Mouse (Mus musculus) E14TG2a.4 (cell line): Measurements from ENCODE around the gene Smad5.
A peak's percentile ranks its signal among the peaks of the same experiment; 100 is the strongest.

ENCODE experiments used
- H3K27me3 ChIP-seq: 2 replicates; pipeline ENCODE4 v1.6.1; 2014; ENCODE audit warnings: low read length, control low read depth; ENCODE audit not compliant: insufficient read depth
- H3K36me3 ChIP-seq: 2 replicates; pipeline ENCODE4 v1.6.1; 2014; ENCODE audit warnings: low read length, control low read depth; ENCODE audit not compliant: insufficient read depth
- H3K4me1 ChIP-seq: replicated peaks from 2 replicates; pipeline ENCODE4 v1.6.1; 2014; ENCODE audit warnings: low read depth, low read length, control low read depth
- H3K4me3 ChIP-seq: replicated peaks from 2 replicates; pipeline ENCODE4 v1.5.1; 2014; ENCODE audit warnings: mild to moderate bottlenecking, low read length
- H3K9me3 ChIP-seq: 2 replicates; pipeline ENCODE4 v1.6.1; 2014; ENCODE audit warnings: low read length, control low read depth
- CTCF ChIP-seq: conservative IDR thresholded peaks from 2 replicates; pipeline ENCODE4 v1.5.1; 2014; ENCODE audit warnings: low read length
- NANOG ChIP-seq: IDR thresholded peaks from 2 replicates; pipeline ENCODE4 v1.6.1; 2014; ENCODE audit warnings: borderline replicate concordance, low read length, mixed read lengths
- POU5F1 ChIP-seq: IDR thresholded peaks from 2 replicates; pipeline ENCODE4 v1.6.1; 2014; ENCODE audit warnings: low read length, borderline replicate concordance

Smad5 gene

DNA sequence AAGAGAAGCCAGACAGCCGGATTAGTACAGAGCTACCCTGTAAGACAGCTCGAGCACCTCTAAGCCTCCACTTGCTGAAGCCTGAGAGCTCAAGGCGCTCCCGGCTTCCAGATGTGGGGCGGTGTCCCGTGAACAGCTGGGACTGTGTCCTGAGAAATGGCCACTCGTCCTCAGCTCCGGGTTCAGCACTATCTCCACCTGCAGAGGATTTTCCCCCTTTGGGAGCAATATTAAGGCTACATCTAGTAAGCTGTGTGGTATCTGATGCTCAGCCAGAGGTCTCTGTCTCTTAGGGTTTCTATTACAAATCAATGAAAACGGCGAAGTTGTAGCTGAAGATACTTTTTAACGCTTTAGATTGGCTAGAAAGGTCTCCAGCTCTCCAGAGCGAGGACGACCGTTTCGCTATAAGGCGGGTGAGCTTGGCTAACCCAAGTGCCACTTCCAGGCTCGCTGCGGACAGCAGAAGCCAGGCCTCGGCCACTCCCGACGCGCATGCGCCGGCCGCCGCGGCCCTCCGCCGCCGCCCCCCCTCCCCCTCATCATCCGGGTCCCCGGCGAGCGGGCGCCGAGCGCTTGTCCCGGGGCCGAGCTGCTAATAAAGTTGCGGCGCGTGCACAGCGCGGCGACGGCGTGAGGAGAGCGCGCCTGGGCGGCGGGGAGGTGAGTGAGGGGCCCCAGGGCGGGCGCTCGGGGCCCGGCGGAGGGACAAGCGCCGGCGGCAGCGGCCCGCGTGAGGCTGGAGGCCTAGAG, at the start of gene Smad5:
Smad5 (plus strand) TSS at position 542 of the 753 bp plus-strand sequence.
- Histone ChIP-seq H3K9me3 (no peaks in the 10 kb centered on the region), H3K4me1 (peaks cover 43% of the 10 kb centered on the region), H3K36me3 (peaks cover 6% of the 10 kb centered on the region), H3K27me3 (peaks cover 3% of the 10 kb centered on the region; the same call in 1 of the 2 replicates), H3K4me3 (peak within 1 kb of the TSS; percentile 85)
- TF ChIP-seq NANOG (no peak), CTCF (no peak), POU5F1 (no peak)

DNA sequence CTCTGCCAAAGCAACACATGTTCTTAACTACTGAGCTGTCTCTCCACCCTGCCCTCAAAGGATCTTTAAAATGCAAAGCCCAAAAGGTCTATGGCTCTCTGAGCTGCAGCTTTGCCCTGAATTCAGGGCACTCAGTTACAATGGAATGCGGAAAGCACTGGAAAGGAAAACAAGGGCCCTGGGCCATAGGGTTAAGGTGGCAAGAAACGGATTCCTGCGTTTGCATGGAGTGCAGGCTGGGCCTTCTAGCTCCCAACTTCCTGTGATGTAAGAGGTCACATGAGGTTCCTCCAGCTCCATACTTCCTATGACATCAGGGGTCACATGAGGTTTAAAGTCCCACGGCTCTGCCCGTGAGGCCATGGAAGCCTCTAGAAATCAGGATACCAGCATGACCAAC, 48.6 kb upstream of the Smad5 start:
- H3K9me3 ChIP-seq = no peaks in the 10 kb centered on the region
- H3K4me1 ChIP-seq = peaks cover 28% of the 10 kb centered on the region
- TF ChIP-seq CTCF = no peak
- TF ChIP-seq POU5F1 = no peak
- TF ChIP-seq NANOG = no peak
- H3K36me3 ChIP-seq = no peaks in the 10 kb centered on the region
- no peak overlapping the region for H3K4me3 ChIP-seq
- H3K27me3 ChIP-seq = no peaks in the 10 kb centered on the region

DNA sequence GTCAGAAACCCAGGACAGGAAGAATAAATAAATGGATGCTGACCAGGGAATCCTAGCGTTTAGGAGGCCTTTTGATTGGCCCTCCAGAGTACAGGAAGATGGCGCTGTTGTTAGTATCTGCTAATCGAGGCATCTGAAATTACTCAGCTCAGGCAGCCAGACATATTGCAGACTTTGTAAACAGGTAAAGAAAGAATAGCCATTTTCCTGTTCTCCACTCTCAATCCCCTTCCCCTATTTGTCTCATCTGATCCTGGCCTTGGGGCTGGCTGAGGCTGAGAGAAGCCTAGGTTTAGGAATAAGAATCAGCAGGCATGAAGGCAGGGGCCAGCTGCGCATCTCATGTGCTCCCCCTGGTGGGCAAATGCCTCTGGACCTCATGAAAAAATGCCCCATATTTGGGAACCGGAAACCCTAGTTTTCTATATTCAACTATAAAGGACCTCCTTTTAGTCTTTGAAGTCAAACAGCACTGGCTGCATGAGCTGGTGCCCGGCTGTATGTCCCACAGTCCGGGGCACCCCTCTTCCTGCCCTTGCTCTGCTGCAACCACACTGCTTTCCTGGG, 44.8 kb upstream of the Smad5 start:
- Histone ChIP-seq H3K4me1 (peaks cover 24% of the 10 kb centered on the region), H3K36me3 (no peaks in the 10 kb centered on the region), H3K9me3 (peaks cover 10% of the 10 kb centered on the region), H3K4me3 (no peak overlapping the region), H3K27me3 (no peaks in the 10 kb centered on the region; the same call in 1 of the 2 replicates)
- TF ChIP-seq CTCF = peak; percentile 78
- no peak for TF ChIP-seq POU5F1

DNA sequence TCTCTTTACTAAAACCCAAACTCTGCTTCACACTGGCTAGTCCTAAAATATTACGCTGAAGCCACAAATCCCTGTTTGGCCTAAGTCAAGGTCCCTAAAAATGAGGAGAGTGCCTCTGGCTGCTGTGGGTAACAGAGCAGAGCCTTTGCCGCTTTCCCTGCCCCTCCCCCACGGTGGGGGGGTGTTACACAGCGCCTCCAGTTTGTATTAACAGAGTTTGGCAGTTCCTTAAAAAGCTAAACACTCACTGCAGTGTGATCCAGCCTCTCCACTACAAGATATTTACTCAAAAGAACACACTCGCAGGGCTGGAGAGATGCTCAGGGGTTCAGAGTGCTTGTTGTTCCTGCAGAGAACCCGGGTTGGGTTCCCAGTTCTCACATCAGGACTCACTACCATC, 43.9 kb upstream of the Smad5 start:
- no peaks in the 10 kb centered on the region; the same call in 1 of the 2 replicates for H3K27me3 ChIP-seq
- H3K36me3 ChIP-seq = no peaks in the 10 kb centered on the region

DNA sequence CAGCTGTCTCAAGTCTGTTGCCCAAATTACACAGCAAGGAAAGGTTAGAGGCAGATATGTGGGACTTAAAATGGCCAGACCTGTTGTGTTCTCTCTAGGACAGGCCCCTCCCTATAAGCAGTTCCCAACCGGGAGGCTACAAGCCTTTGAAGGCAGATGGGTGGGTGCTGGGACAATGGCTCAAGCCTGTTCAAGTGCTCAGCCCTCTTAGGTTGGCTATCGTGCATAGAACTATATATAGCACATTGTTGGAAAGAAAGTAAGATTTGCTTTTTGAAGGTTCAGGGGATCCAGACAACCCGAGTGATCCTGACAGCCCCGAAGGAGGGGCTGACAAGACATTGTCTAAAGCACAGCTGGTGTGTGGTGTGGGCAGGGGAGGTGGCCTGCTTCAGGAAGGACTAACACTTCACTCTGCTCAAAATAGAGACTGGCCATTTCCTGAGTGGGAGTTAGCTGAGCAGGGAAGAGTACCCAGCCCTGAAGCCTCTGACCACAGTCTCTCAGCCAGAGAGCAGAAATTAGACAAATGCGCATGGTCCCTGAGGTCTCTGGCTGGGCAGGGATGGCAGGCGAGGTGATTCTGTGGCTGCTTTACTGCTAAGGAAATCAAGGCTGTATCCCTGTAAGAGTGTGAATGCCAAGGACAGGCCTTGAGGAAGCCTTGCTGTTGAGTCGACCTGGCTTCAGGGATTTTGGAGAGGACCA, 40.7 kb upstream of the Smad5 start:
- H3K36me3 ChIP-seq = no peaks in the 10 kb centered on the region
- H3K4me1 ChIP-seq = peaks cover 15% of the 10 kb centered on the region; the same call in 1 of the 2 replicates
- H3K27me3 ChIP-seq = peaks cover 5% of the 10 kb centered on the region
- H3K9me3 ChIP-seq = peaks cover 10% of the 10 kb centered on the region
- H3K4me3 ChIP-seq = no peak overlapping the region
- no peak for TF ChIP-seq NANOG
- TF ChIP-seq CTCF = no peak
- TF ChIP-seq POU5F1 = no peak

More for the DNA sequence above, 43.9 kb upstream of the Smad5 start:
- Histone ChIP-seq H3K9me3 (peaks cover 10% of the 10 kb centered on the region), H3K4me1 (peaks cover 15% of the 10 kb centered on the region), H3K4me3 (no peak overlapping the region)
- TF ChIP-seq CTCF (no peak), POU5F1 (no peak), NANOG (no peak)

DNA sequence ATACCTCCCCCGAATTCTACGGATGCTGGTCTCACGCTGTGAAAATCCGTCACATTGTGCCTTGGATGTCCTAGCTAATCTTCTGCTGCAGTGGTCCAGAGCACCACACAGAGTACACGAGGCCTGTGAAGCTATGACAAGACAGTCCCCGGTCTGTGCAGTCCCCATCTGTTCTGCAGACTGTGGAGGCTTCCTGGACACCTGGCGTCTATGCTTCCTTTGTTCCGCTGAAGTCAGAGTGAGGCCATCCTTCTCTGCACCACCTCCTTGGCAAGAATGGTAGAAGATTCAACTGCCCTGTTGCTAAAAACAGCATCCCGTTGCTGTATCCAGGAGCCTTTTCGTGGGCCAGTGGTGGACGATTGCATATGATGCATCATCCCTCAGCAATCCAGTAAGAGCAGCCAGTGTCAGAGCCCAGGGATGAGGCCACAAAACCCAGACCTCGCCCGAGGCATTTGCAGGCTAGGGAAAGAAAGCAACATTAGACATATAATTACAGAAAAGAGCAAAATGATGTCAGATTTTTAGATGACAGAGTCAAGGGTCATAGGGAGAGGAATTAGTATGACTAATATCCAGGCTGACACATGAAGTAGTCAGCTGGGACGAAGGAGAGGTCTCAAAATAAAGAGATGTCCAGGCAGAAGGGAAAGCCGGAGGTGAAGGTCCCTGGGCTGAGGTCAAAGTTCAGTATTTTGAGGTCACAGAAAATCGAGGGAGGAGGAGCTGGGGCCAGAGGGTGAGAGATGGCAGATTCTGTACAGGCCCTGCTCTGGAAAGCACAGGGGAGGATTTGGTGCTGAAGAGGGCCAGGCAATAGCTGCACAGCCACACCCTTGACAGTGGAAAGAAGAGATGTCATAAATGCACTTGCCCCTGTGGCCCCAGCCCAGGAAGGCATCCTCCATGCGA, 38.3 kb upstream of the Smad5 start:
- Histone ChIP-seq H3K4me1 (peaks cover 11% of the 10 kb centered on the region; the same call in 1 of the 2 replicates), H3K9me3 (peaks cover 8% of the 10 kb centered on the region), H3K36me3 (no peaks in the 10 kb centered on the region), H3K4me3 (no peak overlapping the region), H3K27me3 (peaks cover 5% of the 10 kb centered on the region)
- TF ChIP-seq POU5F1 (no peak), NANOG (no peak), CTCF (no peak)

DNA sequence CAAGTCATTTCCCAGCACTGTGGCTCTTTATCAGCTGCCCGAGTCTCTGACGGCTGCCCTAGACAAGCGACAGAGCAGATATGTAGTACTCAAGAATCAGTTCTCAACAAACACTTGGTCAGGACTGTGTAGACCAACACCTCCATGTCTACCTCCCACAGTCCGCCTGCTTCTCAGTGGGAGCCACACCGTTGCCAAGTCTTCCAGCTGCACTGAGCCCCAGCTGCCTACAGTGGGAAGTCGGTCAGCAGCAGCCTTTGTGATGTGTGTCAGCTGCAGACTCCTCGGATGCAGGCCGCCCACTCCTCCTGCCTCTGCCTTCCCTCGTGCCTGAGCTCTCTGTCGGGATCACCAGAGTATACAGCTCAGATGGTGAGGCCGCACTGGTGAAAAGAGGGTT, 31.6 kb upstream of the Smad5 start:
- TF ChIP-seq NANOG (no peak), CTCF (no peak), POU5F1 (no peak)
- Histone ChIP-seq H3K4me3 (no peak overlapping the region), H3K9me3 (no peaks in the 10 kb centered on the region), H3K27me3 (peaks cover 7% of the 10 kb centered on the region; the same call in 1 of the 2 replicates), H3K4me1 (peaks cover 8% of the 10 kb centered on the region), H3K36me3 (no peaks in the 10 kb centered on the region)

DNA sequence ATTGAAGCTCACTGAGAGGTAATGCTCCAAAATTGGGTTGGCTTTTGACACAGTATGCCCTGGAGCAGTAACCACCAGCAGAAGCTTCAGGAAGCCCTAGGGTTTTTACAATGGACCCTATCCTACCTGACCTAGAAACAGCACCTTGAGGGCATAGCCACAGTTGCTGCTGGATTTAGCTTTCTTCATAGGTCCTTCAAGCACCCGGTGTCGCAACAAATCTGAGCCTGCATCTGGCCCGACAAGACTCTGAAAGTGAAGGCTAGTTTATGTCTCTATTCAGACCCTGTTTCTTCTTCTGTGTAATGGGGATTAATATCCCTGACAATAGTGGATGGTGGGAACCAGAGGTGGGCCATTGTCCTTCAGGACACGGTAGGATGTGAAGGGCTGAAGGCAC, 25.1 kb upstream of the Smad5 start:
- Histone ChIP-seq H3K27me3 (peaks cover 45% of the 10 kb centered on the region), H3K36me3 (no peaks in the 10 kb centered on the region), H3K9me3 (no peaks in the 10 kb centered on the region), H3K4me1 (peaks cover 14% of the 10 kb centered on the region), H3K4me3 (no peak overlapping the region)
- TF ChIP-seq NANOG (no peak), POU5F1 (no peak), CTCF (no peak)
